Mouse (Mus musculus): ENCODE results near the gene Gsdma3. TPM values are rescaled to one million over a fixed set of nuclear protein-coding genes. Genes with fewer than 3 reads are reported as not detected.

Gsdma3 gene
- total and polyA plus RNA-seq, 3 experiments, result not detected

DNA sequence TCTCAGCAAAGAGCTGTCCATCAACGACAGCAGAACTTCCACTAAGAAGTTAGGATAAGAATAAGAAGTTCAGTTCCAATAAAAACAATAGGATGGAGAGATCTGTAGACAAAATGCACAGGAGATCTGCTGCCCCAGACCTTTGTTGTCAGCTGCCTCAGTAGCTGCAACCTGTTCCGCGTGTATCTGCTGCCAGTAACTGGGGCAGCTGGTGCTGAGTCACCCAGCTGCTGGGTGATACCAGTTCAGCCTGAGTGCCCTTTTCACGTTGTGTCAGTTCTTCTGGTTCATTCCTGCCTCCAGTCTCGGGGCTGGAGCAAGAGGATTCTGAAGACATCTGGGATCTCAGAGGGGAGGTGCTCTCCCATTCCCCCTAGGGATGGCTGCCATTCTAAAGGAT is 45.7 kb downstream of the Gsdma3 start (continued):
- TF ChIP-seq MEF2A (IDR thresholded peaks at IDR 0.05; ENCODE audit: extremely low read depth, insufficient replicate concordance, low read depth, low read length, poor library complexity, severe bottlenecking), result no peak
- TF ChIP-seq MXI1 (IDR thresholded peaks at IDR 0.05; ENCODE audit: low read depth, low read length), result peak; percentile 75; the same call in 1 of the 2 replicates
- no peak for TF ChIP-seq POLR2AphosphoS2 (IDR thresholded peaks at IDR 0.05; ENCODE audit: low read length)
- no peak for TF ChIP-seq NRF1 (IDR thresholded peaks at IDR 0.05; ENCODE audit: insufficient read depth, low read depth, low read length, poor library complexity, severe bottlenecking)
- peak; percentile 97 for TF ChIP-seq ETS1 (IDR thresholded peaks at IDR 0.05; ENCODE audit: low read depth, low read length)
- TF ChIP-seq ZMIZ1 (IDR thresholded peaks at IDR 0.05; ENCODE audit: low read depth, low read length), result no peak
- peak; percentile 57 to 61 for TF ChIP-seq EP300 (IDR thresholded peaks at IDR 0.05; ENCODE audit: low read depth in 1 of 2, low read length in 2 of 2)
- 0 out of 2 replicates have a peak, but pooled peaks have one; percentile 18 for TF ChIP-seq RCOR1 (IDR thresholded peaks at IDR 0.05; ENCODE audit: low read depth, low read length)
- no peak for TF ChIP-seq MYB (IDR thresholded peaks at IDR 0.05; ENCODE audit: low read depth, low read length)
- 0 out of 2 replicates have a peak, but pooled peaks have one; percentile 17 for TF ChIP-seq SIN3A (IDR thresholded peaks at IDR 0.05; ENCODE audit: low read length)

DNA sequence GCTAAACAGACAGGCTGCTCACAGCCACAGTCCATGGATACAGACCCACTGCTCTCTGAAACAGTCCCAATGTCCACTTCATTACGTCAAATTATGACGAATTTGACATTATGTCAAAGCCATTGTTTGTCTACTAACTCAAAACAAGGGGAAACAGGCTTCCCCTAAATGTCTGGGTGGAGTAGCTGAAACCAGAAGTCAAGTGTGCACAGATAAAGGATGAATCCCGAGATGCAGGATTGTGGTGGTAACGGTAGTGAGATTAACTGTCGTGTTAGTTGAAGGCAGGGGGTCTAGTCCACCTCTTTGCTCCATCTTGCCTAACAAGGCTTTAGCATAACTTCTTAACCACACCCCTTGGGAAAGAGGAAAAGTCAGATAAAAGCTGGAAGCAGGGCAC is 46.3 kb downstream of the Gsdma3 start:
- H3K79me2 ChIP-seq (ENCODE audit: control insufficient read depth, insufficient read depth, low read length, poor library complexity), result no peaks in the 10 kb centered on the region
- peaks cover 0 to 23% of the 10 kb centered on the region in 2 experiments; a peak in 2 of 4 replicates for H3K36me3 ChIP-seq (ENCODE audit: control insufficient read depth in 1 of 2, insufficient read depth in 2 of 2, low read length in 2 of 2)
- peaks cover 22 to 45% of the 10 kb centered on the region in 2 experiments for H3K4me1 ChIP-seq (ENCODE audit: control insufficient read depth in 1 of 2, insufficient read depth in 2 of 2, low read length in 2 of 2)
- no peaks in the 10 kb centered on the region for H3K9me3 ChIP-seq (replicated peaks; ENCODE audit: insufficient read depth, low read length)
- DNase-seq (ENCODE audit: low read depth, low spot score), result peak; percentile 64
- H3K27me3 ChIP-seq (ENCODE audit: control insufficient read depth in 1 of 2, insufficient read depth in 2 of 2, low read length in 2 of 2), result no peaks in the 10 kb centered on the region
- H3K9ac ChIP-seq (ENCODE audit: control insufficient read depth, low read depth, low read length, poor library complexity, severe bottlenecking), result peak overlapping the region; percentile 26
- no peak for TF ChIP-seq MAFK (IDR thresholded peaks at IDR 0.05; ENCODE audit: borderline replicate concordance, low read depth, low read length)
- peak; percentile 76 to 84 for TF ChIP-seq EP300 (IDR thresholded peaks at IDR 0.05; ENCODE audit: low read depth in 1 of 2, low read length in 2 of 2)
- no peak for TF ChIP-seq ZKSCAN1 (IDR thresholded peaks at IDR 0.05; ENCODE audit: low read depth, low read length)
- TF ChIP-seq GABPA (IDR thresholded peaks at IDR 0.05; ENCODE audit: low read depth, low read length), result no peak
- TF ChIP-seq BHLHE40 (IDR thresholded peaks at IDR 0.05; ENCODE audit: borderline replicate concordance, low read depth, low read length), result peak; percentile 34; the same call in 1 of the 2 replicates
- peak; percentile 71 for TF ChIP-seq MYB (IDR thresholded peaks at IDR 0.05; ENCODE audit: low read depth, low read length)
- TF ChIP-seq POLR2A (IDR thresholded peaks at IDR 0.05; ENCODE audit: control insufficient read depth in 1 of 2, insufficient read depth in 1 of 2, low read depth in 1 of 2, low read length in 2 of 2, poor library complexity in 1 of 2), result 0 out of 4 replicates have a peak, but pooled peaks of 1 of the 2 experiments have one; percentile 2
- peak; percentile 86 for TF ChIP-seq RCOR1 (IDR thresholded peaks at IDR 0.05; ENCODE audit: low read depth, low read length)
- peak; percentile 78 for TF ChIP-seq GATA1 (IDR thresholded peaks at IDR 0.05; ENCODE audit: low read depth, low read length)
- TF ChIP-seq MEF2A (IDR thresholded peaks at IDR 0.05; ENCODE audit: extremely low read depth, insufficient replicate concordance, low read depth, low read length, poor library complexity, severe bottlenecking), result no peak
- peak; percentile 62 for TF ChIP-seq ETS1 (IDR thresholded peaks at IDR 0.05; ENCODE audit: low read depth, low read length)
- TF ChIP-seq TCF12 (IDR thresholded peaks at IDR 0.05; ENCODE audit: low read depth, low read length), result peak; percentile 59; the same call in 1 of the 2 replicates
- H3K27ac ChIP-seq (ENCODE audit: control insufficient read depth, low read depth, low read length), result peak overlapping the region; percentile 45
- H3K4me3 ChIP-seq (ENCODE audit: control insufficient read depth in 1 of 2, insufficient read depth in 1 of 2, low read depth in 2 of 2, low read length in 2 of 2), result peak overlapping the region; percentile 41 to 42

Measured in MEL (cell line).